Mouse (Mus musculus): Measurements from ENCODE around the gene Hadh.

The Hadh gene

DNA sequence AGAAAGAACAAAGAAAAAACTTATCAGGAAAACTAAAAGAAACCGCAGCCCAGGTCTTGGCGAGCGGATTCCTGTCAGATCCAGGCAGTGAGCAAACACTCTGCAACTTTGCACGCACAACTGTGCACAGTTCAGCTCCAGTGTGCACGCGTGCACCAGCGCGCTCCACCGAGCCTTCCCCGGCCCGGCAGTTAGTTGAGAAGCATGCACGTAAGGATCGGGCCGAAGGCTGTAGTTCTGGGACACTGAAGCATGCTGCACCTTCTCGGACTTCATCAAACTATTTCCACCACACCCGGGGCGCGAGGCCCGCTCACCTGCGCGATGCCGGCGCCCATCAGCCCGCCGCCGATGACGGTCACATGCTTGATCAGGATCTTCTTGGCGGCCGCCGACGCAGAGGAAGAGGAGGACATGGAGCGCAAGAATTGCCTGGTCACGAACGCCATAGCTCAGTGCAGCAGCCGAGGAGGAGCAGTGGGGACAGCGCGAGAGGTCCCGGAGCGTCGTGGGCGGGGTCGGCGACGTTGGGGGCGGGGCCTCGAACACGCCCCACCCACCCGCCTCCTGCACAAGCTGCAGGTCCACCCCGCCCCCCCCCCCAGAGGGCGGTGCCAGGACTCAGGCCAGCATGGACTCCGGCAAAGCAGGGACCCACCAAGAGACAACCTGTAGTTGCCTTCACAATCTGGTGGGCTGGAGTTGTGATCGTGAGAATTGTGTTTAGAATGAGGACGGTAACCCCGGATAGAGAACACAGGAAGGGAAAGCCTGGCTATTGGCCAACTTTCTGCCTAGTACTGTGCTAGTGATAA, at the start of gene Hadh:
Gene Hadh, minus strand, starts transcription at position 543 of the 815 bp plus-strand sequence.
- peak; percentile 91 to 96 for DNase-seq (ENCODE audit: inconsistent age in 2 of 2, low spot score in 1 of 2)

DNA sequence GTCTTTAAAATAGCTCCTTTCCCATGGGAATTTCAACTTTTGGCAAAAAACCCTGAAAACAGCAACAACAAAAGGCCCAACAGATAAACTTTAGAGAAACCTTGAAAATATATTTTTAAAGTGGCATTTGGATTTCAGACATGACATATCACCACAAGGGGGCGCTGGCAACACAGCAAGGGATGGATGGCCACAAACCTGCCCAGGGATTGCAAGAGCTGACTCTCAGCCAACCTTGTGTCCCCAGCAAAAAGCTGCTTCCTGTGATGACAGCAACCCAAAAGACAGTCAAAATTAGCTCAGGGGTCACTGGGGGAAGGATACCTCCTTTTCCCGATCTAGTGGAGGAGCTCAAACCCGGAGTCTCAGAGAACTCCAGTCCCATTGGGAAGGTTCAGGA, 48.3 kb upstream of the Hadh start:
- DNase-seq (ENCODE audit: inconsistent age in 2 of 2, low spot score in 1 of 2), result peak; percentile 77 to 95

DNA sequence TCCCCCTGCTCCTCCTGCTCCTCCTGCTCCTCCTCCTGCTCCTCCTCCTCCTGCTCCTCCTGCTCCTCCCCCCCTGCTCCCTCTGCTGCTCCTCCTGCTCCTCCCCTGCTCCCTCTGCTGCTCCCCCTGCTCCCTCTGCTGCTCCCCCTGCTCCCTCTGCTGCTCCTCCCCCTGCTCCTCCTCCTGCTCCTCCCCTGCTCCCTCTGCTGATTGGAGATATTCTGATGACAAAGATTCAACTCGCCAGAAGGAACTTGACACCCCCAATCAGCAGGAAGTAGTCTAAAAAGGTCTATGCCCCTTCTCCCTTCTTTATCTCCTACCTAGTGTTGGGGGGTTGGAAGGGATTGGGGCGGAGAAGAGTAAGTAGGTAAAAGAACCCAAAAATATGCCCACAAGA, 46.3 kb upstream of the Hadh start:
- no peak for DNase-seq (ENCODE audit: inconsistent age in 2 of 2, low spot score in 1 of 2)

DNA sequence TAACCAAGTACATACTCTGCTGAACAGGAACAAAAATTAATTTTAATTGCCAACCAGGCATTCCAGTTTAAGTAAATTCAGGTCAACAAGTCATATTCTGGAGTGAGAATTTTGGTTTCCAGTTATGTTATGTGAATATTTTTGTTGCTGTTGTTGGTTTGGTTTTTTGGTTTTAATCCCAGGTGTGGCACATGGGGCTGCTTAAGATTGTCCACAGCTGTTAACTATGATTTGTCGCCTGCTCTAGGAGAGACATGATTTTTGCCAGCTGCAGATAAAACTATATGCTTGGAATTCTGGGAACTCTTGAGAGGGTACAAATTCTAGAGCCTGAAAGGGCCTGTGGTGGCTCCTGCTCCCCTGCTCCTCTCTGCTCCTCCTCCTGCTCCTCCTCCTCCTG, 45.2 kb upstream of the Hadh start:
- no peak for DNase-seq (ENCODE audit: inconsistent age in 2 of 2, low spot score in 1 of 2)

DNA sequence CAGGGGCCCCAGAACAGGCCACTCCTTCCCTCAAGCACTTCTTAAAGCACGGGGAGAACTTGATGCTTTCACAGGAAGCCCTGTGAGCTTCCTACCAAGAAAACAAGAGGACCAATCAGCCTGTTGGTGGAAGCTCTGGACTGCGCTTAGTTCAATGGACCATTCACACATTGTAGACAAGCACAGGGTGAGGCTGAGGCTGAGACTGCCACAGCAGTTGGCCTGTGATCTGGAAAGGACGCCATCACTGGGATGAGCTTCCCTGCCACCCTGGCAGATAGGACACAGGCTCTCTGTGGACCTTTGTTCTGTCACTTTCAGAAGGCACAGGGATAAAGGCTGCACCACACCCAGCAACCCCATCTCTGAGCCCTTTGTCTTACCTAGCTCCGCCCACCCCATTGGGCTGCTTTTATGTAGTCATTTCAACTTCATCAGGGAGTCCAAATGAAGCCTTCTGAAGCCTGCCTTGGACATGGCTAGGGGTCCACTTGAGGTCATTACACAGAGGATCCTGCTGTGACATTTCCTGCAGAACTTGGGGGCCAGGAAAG, 44.1 kb upstream of the Hadh start:
- DNase-seq (ENCODE audit: inconsistent age in 2 of 2, low spot score in 1 of 2), result no peak

DNA sequence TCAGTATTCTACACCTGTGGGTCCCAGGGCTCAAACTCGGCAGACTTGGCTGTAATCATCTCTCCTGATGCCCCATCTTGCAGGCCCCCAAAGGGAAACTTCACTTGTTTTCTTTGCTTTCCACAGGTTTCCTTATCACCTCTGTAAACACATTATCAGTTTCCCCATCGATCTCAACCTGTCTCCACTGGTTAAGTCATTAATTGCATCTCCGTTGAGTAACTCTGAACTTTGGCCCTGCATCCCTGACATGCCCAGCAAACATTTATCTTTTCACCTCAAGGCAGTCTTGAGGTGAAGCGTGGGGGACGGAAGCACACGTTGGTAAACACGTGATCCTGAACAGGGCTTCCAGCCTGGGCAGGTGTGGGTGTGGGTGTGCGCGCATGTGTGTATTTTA, 40.4 kb upstream of the Hadh start:
- DNase-seq (ENCODE audit: inconsistent age in 2 of 2, low spot score in 1 of 2), result no peak

DNA sequence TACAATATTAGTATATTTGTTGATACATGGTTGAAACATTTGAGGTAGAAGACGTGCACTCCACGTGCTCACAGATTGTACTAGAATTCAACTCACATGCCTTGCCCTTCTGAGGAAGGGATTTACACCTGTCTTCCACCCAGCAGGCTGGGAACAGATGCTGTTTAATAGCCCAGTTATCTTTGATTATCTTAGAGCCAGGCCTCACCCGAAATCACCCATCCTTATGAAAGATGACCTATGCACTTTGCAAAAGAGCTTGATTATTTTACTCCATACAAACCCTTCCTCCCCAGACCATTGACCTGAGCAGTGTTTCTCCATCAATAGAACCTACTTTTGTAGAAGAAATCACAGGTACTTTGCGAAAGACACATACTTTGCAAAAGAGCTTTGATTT, 38.7 kb upstream of the Hadh start:
- peak in 1 of 2 experiments; percentile 16 for DNase-seq (ENCODE audit: inconsistent age in 2 of 2, low spot score in 1 of 2)

DNA sequence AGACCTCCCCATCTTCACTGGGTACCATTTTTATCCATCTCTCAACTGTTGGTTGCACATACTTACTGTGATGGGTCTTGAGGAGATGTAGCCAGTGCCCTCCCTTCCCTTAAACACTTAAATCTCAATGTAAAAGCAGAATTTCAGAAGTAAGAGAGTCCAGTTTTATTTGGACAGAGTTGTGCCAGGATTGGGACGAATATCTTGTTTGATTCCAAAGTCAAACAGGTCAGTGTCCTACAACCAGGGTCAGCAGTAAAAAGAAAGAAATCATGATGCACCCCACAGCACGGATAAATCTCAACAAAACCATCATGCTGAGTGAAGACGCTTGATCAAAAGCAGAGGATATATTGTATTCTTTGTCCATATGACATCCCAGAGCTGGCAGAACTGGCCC, 35.9 kb upstream of the Hadh start:
- DNase-seq (ENCODE audit: inconsistent age in 2 of 2, low spot score in 1 of 2), result no peak

DNA sequence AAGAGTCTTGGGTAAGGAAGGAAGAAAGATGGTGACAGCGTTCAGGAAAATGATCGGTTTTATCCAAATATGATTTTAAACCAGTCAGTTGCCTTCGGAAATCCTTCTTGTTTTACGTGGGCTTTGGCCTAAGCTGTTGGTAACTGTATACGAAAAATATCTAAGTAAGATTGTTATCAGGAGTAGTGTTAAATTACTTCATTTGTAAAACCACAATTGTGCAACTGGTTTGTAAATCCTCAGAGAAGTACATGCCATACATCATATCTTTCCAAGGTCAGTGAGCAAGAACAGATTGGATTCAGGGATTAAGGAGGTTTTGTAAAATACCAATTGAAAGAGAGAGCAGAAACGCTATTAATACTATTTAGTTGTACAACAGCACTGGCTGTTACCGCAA, 34.4 kb upstream of the Hadh start:
- DNase-seq (ENCODE audit: inconsistent age in 2 of 2, low spot score in 1 of 2), result no peak

DNA sequence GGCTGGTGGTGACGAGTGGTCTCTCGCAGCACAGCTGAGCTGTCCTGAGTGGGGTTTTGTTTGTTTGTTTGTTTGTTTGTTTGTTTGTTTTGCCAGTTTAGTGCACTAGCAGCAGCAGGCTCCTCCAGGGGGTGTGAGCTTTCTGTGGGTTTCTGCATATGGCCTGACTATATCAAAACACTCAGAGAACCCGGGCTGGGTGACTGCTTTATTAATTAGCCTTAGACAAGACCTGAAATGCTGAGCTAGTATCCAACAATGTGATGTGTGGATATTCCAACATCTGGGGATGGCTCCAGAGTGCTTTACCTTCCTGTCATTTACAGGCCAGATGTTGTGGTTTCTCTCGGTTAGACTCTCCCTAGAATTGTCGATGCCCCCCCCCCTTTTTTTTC, 31.4 kb upstream of the Hadh start:
- no peak for DNase-seq (ENCODE audit: inconsistent age in 2 of 2, low spot score in 1 of 2)

DNA sequence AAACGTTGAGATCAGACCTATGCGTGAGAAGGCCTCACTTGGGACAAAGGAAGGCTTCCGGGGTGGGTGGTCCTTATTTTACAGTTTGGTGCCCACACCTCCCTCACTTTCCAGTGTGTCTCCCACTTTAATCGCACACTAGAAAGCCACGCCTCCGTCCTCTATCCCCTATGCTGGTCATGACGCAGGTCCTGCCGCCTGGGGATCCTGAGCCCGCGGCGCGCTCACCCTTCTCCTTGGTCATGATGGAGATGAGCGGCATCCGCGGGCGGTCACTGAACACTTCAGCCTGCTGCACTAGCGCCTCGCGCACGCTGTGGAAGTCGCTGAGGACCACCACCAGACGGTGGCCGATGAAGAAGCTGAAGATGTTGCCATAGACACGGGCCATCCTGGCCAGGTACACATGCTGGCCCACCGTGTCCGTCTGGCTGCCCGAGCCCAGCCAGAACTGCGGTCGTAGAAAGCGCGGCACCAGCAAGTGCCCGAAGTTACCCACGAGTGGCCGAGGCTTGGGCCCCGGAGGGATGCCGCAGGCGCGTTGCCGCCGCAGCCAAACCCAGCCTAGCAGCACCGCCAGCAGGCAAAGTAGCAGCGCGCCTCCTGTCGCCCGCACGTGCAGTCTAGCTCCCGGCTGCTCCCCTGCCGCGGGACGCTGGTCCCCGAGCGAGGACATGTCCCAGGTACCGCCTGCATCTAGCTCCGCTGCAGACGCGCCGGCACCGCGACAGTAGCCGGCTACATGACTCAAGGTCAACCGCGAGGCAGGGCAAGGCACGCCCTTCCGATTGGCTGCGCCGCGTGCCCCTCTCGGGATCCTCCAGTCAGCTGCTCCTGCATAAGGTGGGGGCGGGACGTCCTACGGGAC, 30.8 kb upstream of the Hadh start, which contains the start of gene Cyp2u1:
Gene Cyp2u1, minus strand, starts transcription at position 776 of the 868 bp plus-strand sequence.
- peak; percentile 94 to 97 for DNase-seq (ENCODE audit: inconsistent age in 2 of 2, low spot score in 1 of 2)

DNA sequence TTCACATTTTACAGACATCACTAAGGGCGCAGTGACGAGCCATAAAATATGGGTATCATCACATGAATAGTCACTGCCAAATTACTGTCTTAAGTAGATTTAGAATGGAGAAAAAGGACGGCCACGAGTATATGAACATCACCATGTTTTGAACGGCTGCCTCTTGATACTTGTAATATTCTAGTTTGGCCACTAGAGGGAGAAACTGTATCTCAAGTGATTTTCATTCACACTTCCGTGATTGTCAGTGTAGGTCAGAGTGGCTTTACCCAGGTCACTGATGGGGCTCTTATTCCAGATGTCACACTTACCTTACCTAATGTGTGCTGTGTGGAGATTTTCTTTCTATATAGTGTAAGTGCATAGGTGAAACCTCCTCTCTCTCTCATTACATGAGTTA, 28.0 kb upstream of the Hadh start:
- DNase-seq (ENCODE audit: inconsistent age in 2 of 2, low spot score in 1 of 2), result peak in 1 of 2 experiments; percentile 69

DNA sequence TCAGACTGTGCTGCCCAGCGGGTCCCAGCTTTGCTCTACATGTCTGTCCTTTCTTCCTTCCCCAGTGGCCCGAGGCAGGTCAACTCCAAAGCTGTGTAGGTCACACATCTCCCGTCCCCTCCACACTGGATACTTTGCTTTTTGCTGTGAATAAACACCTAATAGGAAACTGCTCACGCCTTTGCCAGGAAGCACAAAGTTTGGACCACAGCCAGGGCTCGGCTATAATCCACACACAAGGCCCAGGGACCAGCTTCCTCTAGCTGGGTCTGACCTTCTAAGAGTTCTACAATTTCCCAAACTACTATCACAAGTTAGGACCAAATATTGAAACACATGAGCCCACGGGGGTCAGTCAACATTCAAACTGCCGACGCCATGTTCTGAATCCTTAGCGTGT, 27.2 kb upstream of the Hadh start:
- DNase-seq (ENCODE audit: inconsistent age in 2 of 2, low spot score in 1 of 2), result no peak

DNA sequence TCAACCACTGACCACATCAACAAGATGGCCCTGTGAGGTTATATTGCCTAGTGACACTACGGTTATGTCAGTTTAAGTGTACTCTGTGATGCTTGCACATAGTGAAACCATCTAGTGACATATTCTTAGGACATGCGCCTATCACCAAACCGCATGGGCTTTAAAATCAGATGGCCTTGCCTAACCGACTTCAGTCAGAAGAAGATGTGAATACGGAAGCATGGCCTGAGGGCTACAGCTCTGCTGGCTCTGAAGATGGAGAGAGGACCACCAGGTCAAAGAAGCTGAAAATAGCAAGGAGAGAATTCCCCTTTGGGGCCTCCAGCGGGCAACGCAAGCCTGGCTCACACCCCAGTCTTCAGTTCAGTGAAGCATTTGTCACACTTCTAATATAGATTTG, 25.0 kb upstream of the Hadh start:
- no peak for DNase-seq (ENCODE audit: inconsistent age in 2 of 2, low spot score in 1 of 2)

DNA sequence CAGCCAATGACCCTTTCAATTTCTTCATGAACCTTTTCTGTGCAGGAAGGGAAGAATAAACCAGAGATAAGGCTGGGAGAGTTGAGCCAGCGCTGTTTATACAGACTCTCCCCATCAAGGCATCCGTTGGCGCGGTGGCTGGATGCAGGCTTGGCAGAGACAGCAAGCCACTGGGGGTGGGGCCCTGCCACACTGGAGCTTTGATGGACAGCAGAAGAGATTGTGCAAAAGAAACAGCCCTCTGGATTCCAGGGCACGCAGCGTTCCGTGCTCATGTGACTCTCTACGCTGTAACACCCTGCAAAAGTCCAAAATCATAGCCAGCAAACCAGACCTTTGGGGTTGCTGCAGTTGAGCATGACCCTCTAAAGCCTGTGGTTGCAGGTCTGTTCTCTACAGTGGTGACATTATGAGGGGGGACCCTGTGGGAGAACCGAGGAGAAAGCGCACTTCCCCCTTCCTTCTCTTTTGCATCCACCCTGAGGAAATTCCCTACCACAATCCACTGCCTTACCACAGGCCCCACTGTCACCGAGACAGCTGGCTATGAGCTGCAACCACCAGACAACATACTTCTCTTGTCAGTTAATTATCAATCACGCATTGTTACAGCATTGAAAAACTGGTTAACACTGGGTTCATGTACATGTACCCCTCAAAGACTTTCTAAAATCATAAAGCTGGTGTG, 23.8 kb upstream of the Hadh start:
- no peak for DNase-seq (ENCODE audit: inconsistent age in 2 of 2, low spot score in 1 of 2)

DNA sequence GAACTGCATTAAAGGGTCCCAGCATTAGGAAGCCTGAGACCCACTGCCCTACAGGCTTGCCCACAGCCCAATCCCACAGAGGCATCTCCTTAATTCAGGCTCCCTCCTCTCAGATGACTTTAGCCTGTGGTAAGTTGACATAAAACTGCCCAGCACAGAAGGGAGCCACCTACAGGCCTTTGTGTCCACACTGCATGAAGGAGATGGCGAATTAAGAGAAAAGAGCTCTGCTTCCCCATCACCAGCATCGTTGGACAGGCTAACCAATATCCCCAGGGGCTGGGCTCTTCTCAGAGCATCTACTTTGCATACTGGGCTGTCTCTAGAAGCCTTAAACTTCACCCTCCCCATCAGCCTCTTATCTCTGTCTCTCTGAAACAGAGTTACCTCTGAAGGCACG, 22.6 kb upstream of the Hadh start:
- peak in 1 of 2 experiments; percentile 46 for DNase-seq (ENCODE audit: inconsistent age in 2 of 2, low spot score in 1 of 2)

DNA sequence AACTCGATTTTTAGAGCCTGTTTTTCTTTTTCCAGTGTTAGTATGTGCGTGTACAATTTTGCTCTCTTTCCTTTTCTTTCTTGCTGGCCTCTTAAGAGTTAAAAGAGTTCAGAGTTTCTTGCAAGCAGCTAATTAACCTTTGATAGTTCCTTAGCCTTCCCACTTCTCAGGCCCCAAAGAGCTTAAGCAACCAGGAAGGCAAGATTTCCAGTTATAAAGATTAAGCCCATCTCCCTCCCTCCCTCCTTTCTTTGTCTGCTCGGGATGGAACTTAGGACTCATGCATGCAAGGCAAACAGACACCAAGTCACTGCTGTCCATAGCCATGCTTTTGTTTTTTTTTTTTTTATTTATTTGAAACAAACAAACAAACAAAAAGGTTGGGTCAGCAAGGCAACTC, 21.1 kb upstream of the Hadh start:
- no peak for DNase-seq (ENCODE audit: inconsistent age in 2 of 2, low spot score in 1 of 2)

DNA sequence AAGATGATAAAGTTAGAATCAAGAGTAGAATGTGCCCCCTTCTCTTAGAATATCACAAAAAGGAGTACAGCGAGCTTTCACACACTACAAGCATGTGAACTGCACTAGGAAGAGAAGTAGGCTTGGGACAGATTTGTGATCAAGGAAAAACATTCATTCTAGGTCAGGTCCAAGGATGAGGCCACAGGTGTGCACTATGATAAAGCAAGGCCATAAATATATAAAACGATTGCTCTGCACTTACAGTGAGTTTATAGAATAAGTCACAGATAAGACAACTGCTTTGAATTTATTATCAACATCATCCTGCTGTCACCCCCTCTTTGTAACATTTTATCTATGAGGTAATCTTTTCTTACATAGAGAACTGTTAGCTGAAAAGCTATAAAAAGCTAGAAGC, 20.4 kb upstream of the Hadh start:
- DNase-seq (ENCODE audit: inconsistent age in 2 of 2, low spot score in 1 of 2), result no peak

DNA sequence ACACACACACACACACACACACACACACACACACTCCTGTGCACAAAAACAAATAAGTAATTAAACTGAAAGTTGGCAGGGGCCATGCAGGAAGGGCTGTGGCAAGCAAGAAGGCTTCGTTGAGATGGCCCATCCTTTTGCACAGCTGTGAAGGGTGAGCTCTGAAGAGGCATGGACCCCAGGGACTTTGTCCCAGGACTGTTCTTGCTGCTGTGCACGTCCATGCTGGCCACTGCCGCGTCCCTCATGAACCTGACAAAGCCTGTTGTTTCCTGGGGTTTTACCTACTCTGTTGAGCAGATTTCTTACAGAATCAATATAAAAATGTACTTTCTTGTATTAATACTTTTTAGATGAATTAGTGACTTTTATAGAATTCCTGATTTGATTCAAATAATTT, 20.0 kb upstream of the Hadh start:
- no peak for DNase-seq (ENCODE audit: inconsistent age in 2 of 2, low spot score in 1 of 2)

DNA sequence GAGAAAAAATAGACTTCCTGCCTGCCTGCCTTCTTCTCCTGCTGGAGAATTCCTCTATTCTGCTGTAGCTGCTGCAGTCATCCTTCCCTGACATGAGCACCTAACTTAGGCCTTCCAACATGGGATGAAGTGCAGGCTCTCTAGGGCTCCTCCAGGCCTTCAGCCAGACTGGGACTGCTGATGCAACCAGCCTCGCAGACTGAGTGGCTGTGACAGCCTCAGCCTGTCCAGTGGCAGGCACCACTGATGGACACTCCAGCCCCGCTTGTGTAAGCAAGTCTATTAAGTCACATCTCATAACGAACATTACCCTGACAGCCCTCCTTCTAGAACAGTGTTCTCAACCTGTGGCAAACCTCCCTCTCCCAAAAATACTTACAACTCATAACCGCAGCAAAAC, 2.2 kb upstream of the Hadh start:
- no peak for DNase-seq (ENCODE audit: inconsistent age in 2 of 2, low spot score in 1 of 2)

DNA sequence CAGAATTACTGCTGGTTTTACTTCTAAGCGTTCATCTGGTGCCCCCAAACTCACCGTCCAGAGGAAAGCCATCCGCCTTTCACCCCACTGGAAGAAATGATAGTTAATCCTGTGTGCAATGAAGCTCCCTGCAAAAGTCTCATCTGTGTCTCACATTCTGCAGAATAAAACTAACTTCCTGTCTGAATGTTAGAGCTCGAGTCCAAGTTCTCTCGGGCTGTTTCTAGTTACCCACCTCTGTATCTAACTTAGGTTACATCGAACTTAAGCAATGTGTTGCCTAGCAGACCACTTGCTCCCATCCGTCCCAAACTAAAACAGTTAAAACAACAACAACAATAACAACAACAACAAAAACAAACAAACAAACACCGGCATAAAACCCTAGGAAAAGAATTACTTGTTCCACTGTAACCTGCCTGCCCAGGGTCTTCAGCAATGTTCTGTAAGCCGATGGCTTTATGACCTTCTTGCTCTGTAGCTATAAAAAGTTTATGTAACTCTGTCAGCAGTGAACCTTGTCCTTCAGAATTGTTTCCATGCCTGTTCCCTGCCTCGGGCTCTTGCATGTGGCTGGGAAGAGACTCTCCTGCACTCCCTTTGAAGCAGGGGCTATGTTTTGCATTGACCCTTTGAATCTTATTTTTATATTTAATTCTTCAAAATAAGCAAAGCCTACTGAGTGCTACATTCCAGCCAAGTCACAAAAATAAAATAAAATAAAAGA, 636 bp upstream of the Hadh start:
- DNase-seq (ENCODE audit: inconsistent age in 2 of 2, low spot score in 1 of 2), result peak in 1 of 2 experiments; percentile 65
